Mouse (Mus musculus) layer of hippocampus, postnatal 10 days (tissue): ENCODE data around the gene Kiz. TPM values are rescaled to one million over a fixed set of nuclear protein-coding genes. Genes with fewer than 3 reads are reported as not detected.
A peak's percentile ranks its signal among the peaks of the same experiment; 100 is the strongest.

Experiments
- DNase-seq, 2 experiments: peaks; one replicate each; pipeline ENCODE4 v3.0.0; 2021; ENCODE audit warnings: low spot score in 2 of 2
- total RNA-seq, 2 experiments: library from RNA; stranded (reverse); gene quantifications; 2 replicates each; pipeline ENCODE4 v1.2.3; 2021

The Kiz gene
- total RNA-seq, 2 experiments from 2014 or later = 15.5 to 16.0 TPM

GRCm38 (mm10) chr2:146856853-146857252, 1.2 kb downstream of the Kiz start:
- DNase-seq = no peak

- DNase-seq = no peak
Observed at GRCm38 (mm10) chr2:146865781-146866180, 10.1 kb downstream of the Kiz start.

- DNase-seq = no peak
Observed at GRCm38 (mm10) chr2:146871300-146872269, 15.9 kb downstream of the Kiz start.

DNA sequence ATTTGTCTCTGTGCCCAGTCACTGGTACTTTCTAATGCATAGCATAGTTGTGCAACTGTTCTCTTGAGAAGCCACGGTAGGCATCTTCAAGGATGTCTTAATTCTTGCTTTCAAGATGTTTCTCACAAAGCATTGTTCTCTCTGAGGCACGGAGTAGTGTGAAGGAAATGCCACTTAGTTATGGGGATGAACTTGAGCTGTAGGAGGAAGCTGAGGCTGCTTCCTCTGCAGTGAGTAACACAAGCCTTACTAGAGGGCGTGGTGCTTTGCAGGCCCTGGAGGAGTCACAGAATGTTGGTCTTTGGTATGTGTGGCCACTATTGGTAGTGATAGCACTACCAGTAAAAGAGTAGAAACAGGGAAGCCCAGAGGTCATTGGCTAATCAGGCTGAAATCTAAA, 17.0 kb downstream of the Kiz start:
- DNase-seq = no peak

GRCm38 (mm10) chr2:146873881-146874441, 18.3 kb downstream of the Kiz start:
- DNase-seq = no peak

GRCm38 (mm10) chr2:146877423-146878098, 21.9 kb downstream of the Kiz start:
- no peak for DNase-seq

DNA sequence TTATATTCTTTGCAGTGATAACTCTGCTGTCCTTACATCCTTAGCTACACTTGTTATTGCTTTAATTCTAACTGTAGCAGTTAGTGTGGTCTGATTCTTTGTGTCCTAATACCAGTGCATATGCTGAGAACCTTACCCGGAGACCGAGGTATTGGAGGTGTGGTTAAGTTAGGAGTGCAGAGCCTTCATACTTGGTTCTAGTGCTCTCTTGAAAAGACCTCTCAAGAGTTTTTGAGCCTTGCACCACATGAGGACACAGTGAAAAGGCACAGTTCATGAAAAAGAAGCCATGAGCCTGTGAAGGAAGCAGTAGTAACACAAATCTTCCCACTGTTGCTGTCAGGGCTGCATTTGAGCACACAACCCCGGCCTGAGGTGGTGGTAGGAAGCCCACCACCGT, 26.0 kb downstream of the Kiz start:
- DNase-seq = no peak

DNA sequence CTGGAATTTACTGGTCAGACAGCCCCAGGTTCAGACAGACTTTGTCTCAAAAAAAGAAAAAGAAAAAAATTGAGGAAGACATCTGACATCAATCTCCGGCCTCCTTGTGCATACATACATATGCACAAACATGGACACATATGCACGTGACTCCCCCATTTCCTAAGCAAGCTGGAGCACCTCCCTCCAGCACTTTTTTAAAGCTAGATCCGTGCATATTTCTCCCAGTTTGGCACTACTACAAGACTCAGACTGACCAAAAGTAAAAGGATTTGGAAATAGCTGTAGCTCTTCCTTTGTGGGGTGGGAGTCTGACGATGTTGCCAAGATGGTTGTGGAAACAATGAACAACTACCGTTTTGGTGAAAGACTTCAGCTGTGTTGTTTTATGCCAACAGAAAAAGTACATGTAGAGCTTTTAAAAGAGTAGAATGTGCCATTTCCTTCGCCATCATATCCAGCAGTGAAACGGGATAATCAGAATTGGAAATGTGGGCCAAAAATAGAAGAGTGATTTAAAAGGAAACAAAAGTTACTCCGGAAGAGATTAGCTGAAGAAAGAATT, 28.7 kb downstream of the Kiz start:
- no peak for DNase-seq

- DNase-seq = no peak
Observed at GRCm38 (mm10) chr2:146888786-146889414, 33.2 kb downstream of the Kiz start.

DNA sequence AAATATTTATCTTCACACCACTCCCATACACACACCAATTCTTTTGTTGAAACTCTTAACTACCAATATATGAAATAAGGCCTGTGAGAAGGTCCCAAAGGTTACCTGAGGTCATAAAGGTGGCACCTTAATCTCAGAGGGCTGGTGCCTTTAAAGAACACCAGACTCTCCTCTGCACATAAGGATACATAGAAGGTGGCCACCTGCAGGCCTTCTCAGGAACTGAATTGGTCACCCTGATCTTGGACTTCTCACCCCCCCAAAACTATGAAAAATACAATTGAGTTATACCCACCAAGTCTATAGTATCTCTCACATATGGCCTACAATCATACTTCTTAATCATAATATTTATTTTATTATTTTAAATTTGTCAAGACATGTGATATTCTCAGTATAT, 43.3 kb downstream of the Kiz start:
- DNase-seq = no peak

DNA sequence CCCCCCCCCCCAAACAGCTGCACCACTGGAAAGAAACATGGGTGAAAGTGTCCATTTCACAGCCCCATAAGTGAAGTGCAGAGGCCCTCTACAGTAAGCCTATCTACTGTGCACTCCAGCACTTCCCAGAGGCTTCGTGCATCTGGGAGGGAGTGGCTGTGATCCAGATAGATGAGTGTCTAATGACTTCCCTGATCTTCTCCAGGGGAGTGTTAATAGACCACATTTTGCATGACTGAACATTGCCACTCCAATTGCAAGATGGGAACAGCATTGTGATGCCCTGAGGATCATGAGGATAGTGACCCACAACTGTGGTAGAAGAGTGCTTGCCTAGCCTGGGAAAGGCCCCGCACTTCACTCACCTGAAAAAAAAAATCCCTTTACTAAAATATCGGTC, 60.4 kb downstream of the Kiz start:
- no peak for DNase-seq

- no peak for DNase-seq
Observed at GRCm38 (mm10) chr2:146917770-146918169, 62.1 kb downstream of the Kiz start.

DNA sequence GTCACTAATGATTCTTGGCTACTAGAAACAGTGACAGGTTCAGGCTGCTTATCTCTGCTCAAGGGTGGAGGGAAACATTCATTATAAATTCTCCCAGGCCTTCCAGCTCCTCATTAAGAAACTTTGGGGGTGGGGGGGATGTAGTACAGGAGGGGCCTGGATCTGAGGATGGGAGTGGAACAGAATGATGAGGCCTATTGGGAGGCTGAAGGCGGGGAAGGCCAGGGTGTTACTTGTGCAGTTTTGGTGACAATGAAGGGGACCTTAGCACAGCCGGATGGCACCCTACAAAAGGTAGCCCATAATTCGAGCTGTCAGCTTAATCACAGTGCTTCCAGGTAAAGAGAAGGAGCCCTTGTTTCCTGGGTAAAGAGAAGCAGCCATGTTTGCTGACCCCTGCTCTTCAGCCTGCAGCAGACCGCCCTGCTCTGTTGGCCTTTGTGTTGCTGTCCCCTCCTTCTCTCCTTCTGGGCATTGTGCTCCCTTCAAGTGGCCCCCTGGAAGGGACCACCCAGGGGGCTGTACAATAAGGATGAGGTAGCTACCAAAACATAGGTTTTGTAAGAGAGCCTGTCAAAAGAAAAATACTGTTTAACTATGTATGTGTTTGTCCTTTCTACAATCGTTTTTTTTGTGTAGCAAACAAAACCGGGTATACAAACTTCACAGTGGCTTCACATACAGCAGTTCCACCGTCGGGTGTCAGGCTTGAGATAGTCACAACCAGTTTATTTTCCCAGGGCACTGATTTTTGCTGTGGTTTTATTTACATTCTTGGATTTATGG, 64.9 kb downstream of the Kiz start:
- no peak for DNase-seq

GRCm38 (mm10) chr2:146925296-146925695, 69.6 kb downstream of the Kiz start:
- DNase-seq = no peak

DNA sequence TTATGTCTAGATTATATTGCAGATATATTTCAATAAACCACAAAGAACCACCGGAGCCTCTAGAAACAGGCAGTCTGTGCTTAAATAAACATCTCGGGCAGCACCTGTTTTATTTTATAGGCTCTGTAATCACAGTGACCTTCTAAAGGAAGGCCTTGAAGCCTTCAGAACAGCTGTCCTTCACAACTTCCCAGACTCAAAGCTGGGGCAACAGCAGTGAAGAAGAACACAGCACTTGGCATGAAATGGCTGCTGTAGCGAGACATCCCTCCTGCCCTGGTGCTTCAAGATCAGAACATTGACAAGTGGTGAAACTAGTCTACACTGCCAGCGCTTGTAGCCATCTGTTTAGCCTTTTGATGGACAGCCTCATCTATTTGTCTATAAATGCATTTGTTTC, 70.2 kb downstream of the Kiz start:
- DNase-seq = no peak

- DNase-seq = no peak
Observed at GRCm38 (mm10) chr2:146948223-146948776, 92.6 kb downstream of the Kiz start.

DNA sequence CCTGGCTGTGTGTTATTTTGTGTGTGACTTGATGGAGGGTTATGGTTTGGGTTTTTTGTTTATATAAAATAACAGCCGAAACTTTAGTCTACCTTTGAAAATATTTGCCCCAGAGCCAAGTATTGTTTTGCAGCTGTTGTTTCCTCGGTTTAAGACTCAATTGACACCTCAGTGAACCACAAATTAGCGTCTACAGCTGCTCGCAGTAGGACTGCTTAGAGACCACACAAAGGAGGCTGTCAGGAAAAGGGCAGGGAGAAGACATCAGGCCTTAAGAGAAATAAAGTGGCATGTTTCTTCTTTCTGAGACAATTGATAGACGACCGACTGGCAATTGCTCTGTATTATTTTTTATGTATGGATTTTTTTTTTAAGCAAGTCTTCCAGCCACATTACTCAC, 100.7 kb downstream of the Kiz start:
- no peak for DNase-seq

- peak; percentile 33 to 43 for DNase-seq
Observed at GRCm38 (mm10) chr2:146958398-146958911, 102.8 kb downstream of the Kiz start.

DNA sequence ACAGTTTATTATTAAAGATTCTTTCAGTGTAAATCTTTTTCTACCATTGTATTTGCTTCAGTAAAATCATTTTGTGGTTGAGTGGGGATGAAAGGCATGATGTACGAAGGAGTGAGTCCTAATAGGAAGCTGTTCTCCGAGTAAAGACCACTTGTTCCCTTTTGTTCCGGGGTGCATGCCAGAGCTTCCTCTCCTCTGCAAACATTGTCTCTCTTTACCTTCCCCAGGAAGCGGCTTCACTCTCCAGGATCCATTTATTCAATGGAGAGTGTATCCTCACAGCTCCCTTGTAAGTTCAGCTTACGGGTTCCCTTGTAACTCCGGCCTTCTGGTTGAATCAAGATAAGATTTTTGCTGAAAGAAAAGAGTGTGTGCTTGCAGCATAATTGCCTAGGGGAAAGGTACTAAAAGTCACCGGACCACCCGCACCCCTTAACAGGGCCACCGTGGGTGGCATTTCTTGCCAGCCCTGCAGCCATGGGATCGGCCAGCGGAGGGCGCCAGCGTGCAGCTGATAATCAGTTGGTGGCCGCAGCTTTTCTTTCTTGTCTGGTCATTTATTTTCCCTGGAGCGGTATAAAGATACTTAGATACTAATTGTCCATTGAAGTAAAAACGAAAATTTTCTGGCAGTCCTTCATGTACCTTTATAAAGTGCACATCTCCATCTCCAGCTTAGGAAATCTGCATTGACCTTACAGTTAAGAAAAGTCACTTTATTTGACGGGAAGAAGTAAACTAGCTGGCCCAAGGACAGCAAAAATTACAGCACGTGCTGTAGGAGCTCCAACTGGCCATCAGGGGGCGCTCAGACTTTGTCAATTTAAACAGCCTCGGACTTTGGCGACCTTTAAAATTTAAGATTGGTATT, 103.5 kb downstream of the Kiz start:
- peak; percentile 96 for DNase-seq
